Mouse (Mus musculus): Measurements from ENCODE around the gene Cdc42bpa. TPM values are rescaled to one million over a fixed set of nuclear protein-coding genes. Genes with fewer than 3 reads are reported as not detected.

The Cdc42bpa gene
- polyA plus RNA-seq, 1 experiment from 2014 or later, result 33.6 TPM

- H3K9me3 ChIP-seq (ENCODE audit: control insufficient read depth, low read length), result no peaks in the 10 kb centered on the region
- no peaks in the 10 kb centered on the region for H3K4me1 ChIP-seq (ENCODE audit: control insufficient read depth, insufficient read depth, low read length)
- H3K27me3 ChIP-seq (ENCODE audit: control insufficient read depth, insufficient read depth, low read length), result no peaks in the 10 kb centered on the region
- H3K36me3 ChIP-seq (ENCODE audit: control insufficient read depth, insufficient read depth, low read length), result 0 out of 2 replicates have a peak, but pooled peaks cover 4% of the 10 kb centered on the region
- H3K27ac ChIP-seq (ENCODE audit: low read depth, low read length), result no peak overlapping the region
- H3K9ac ChIP-seq (replicated peaks; ENCODE audit: low read depth, low read length), result no peak overlapping the region
- no peak overlapping the region for H3K4me3 ChIP-seq (ENCODE audit: low read depth, low read length)
- ATAC-seq (ENCODE audit: low read depth), result no peak
- no peak overlapping the region for H3K4me2 ChIP-seq (ENCODE audit: low read depth, low read length)
- WGBS, result 91% methylated on average over 5 of the region's 5 CpGs
These were observed 168.0 kb downstream of the Cdc42bpa start for GRCm38 (mm10) chr1:180128077-180128792.

GRCm38 (mm10) chr1:180131402-180131801 lies 171.1 kb downstream of the Cdc42bpa start:
- ATAC-seq (ENCODE audit: low read depth), result no peak
- H3K27me3 ChIP-seq (ENCODE audit: control insufficient read depth, insufficient read depth, low read length), result no peaks in the 10 kb centered on the region
- H3K4me3 ChIP-seq (ENCODE audit: low read depth, low read length), result no peak overlapping the region
- H3K27ac ChIP-seq (ENCODE audit: low read depth, low read length), result no peak overlapping the region
- WGBS, result 61% methylated on average over 3 of the region's 3 CpGs
- H3K9ac ChIP-seq (replicated peaks; ENCODE audit: low read depth, low read length), result no peak overlapping the region
- no peaks in the 10 kb centered on the region for H3K9me3 ChIP-seq (ENCODE audit: control insufficient read depth, low read length)
- H3K4me1 ChIP-seq (ENCODE audit: control insufficient read depth, insufficient read depth, low read length), result no peaks in the 10 kb centered on the region
- H3K36me3 ChIP-seq (ENCODE audit: control insufficient read depth, insufficient read depth, low read length), result no peaks in the 10 kb centered on the region
- H3K4me2 ChIP-seq (ENCODE audit: low read depth, low read length), result no peak overlapping the region

GRCm38 (mm10) chr1:180132187-180132586 lies 171.9 kb downstream of the Cdc42bpa start:
- H3K4me1 ChIP-seq (ENCODE audit: control insufficient read depth, insufficient read depth, low read length), result no peaks in the 10 kb centered on the region
- H3K27me3 ChIP-seq (ENCODE audit: control insufficient read depth, insufficient read depth, low read length), result no peaks in the 10 kb centered on the region
- H3K4me3 ChIP-seq (ENCODE audit: low read depth, low read length), result no peak overlapping the region
- WGBS, result 97% methylated on average over 4 of the region's 4 CpGs
- H3K4me2 ChIP-seq (ENCODE audit: low read depth, low read length), result no peak overlapping the region
- no peaks in the 10 kb centered on the region for H3K9me3 ChIP-seq (ENCODE audit: control insufficient read depth, low read length)
- no peak overlapping the region for H3K9ac ChIP-seq (replicated peaks; ENCODE audit: low read depth, low read length)
- H3K36me3 ChIP-seq (ENCODE audit: control insufficient read depth, insufficient read depth, low read length), result peaks cover 6% of the 10 kb centered on the region; the same call in 1 of the 2 replicates
- no peak for ATAC-seq (ENCODE audit: low read depth)
- H3K27ac ChIP-seq (ENCODE audit: low read depth, low read length), result no peak overlapping the region

- H3K27me3 ChIP-seq (ENCODE audit: control insufficient read depth, insufficient read depth, low read length), result no peaks in the 10 kb centered on the region
- H3K4me3 ChIP-seq (ENCODE audit: low read depth, low read length), result no peak overlapping the region
- H3K9me3 ChIP-seq (ENCODE audit: control insufficient read depth, low read length), result no peaks in the 10 kb centered on the region
- no peak overlapping the region for H3K9ac ChIP-seq (replicated peaks; ENCODE audit: low read depth, low read length)
- H3K36me3 ChIP-seq (ENCODE audit: control insufficient read depth, insufficient read depth, low read length), result peaks cover 24% of the 10 kb centered on the region; the same call in 1 of the 2 replicates
- 87% methylated on average over 4 of the region's 4 CpGs for WGBS
- H3K4me2 ChIP-seq (ENCODE audit: low read depth, low read length), result no peak overlapping the region
- H3K27ac ChIP-seq (ENCODE audit: low read depth, low read length), result no peak overlapping the region
- no peak for ATAC-seq (ENCODE audit: low read depth)
- H3K4me1 ChIP-seq (ENCODE audit: control insufficient read depth, insufficient read depth, low read length), result no peaks in the 10 kb centered on the region
These were observed 178.9 kb downstream of the Cdc42bpa start for GRCm38 (mm10) chr1:180139158-180139557.

- ATAC-seq (ENCODE audit: low read depth), result no peak
- Histone ChIP-seq H3K36me3 (ENCODE audit: control insufficient read depth, insufficient read depth, low read length) (peaks cover 30% of the 10 kb centered on the region), H3K27ac (ENCODE audit: low read depth, low read length) (no peak overlapping the region), H3K27me3 (ENCODE audit: control insufficient read depth, insufficient read depth, low read length) (no peaks in the 10 kb centered on the region), H3K4me3 (ENCODE audit: low read depth, low read length) (no peak overlapping the region), H3K9me3 (ENCODE audit: control insufficient read depth, low read length) (no peaks in the 10 kb centered on the region), H3K9ac (replicated peaks; ENCODE audit: low read depth, low read length) (no peak overlapping the region), H3K4me1 (ENCODE audit: control insufficient read depth, insufficient read depth, low read length) (no peaks in the 10 kb centered on the region), H3K4me2 (ENCODE audit: low read depth, low read length) (no peak overlapping the region)
- 90% methylated on average over 2 of the region's 2 CpGs for WGBS
These were observed 180.7 kb downstream of the Cdc42bpa start for GRCm38 (mm10) chr1:180140970-180141369.

- no peak overlapping the region for H3K27ac ChIP-seq (ENCODE audit: low read depth, low read length)
- WGBS, result 82% methylated on average over 4 of the region's 4 CpGs
- no peak overlapping the region for H3K4me2 ChIP-seq (ENCODE audit: low read depth, low read length)
- H3K9ac ChIP-seq (replicated peaks; ENCODE audit: low read depth, low read length), result no peak overlapping the region
- H3K9me3 ChIP-seq (ENCODE audit: control insufficient read depth, low read length), result no peaks in the 10 kb centered on the region
- no peaks in the 10 kb centered on the region for H3K4me1 ChIP-seq (ENCODE audit: control insufficient read depth, insufficient read depth, low read length)
- H3K4me3 ChIP-seq (ENCODE audit: low read depth, low read length), result no peak overlapping the region
- H3K36me3 ChIP-seq (ENCODE audit: control insufficient read depth, insufficient read depth, low read length), result peaks cover 27% of the 10 kb centered on the region
- ATAC-seq (ENCODE audit: low read depth), result no peak
- H3K27me3 ChIP-seq (ENCODE audit: control insufficient read depth, insufficient read depth, low read length), result no peaks in the 10 kb centered on the region
These were observed 187.8 kb downstream of the Cdc42bpa start for GRCm38 (mm10) chr1:180148036-180148435.

GRCm38 (mm10) chr1:180148563-180148962 lies 188.3 kb downstream of the Cdc42bpa start:
- Histone ChIP-seq H3K9me3 (ENCODE audit: control insufficient read depth, low read length) (no peaks in the 10 kb centered on the region), H3K4me3 (ENCODE audit: low read depth, low read length) (no peak overlapping the region), H3K36me3 (ENCODE audit: control insufficient read depth, insufficient read depth, low read length) (peaks cover 27% of the 10 kb centered on the region), H3K27me3 (ENCODE audit: control insufficient read depth, insufficient read depth, low read length) (no peaks in the 10 kb centered on the region), H3K4me2 (ENCODE audit: low read depth, low read length) (no peak overlapping the region), H3K27ac (ENCODE audit: low read depth, low read length) (no peak overlapping the region), H3K4me1 (ENCODE audit: control insufficient read depth, insufficient read depth, low read length) (no peaks in the 10 kb centered on the region), H3K9ac (replicated peaks; ENCODE audit: low read depth, low read length) (no peak overlapping the region)
- ATAC-seq (ENCODE audit: low read depth), result no peak
- WGBS, result 95% methylated on average over 4 of the region's 4 CpGs

GRCm38 (mm10) chr1:180151191-180151590 lies 190.9 kb downstream of the Cdc42bpa start:
- no peak overlapping the region for H3K9ac ChIP-seq (replicated peaks; ENCODE audit: low read depth, low read length)
- H3K9me3 ChIP-seq (ENCODE audit: control insufficient read depth, low read length), result no peaks in the 10 kb centered on the region
- H3K4me1 ChIP-seq (ENCODE audit: control insufficient read depth, insufficient read depth, low read length), result no peaks in the 10 kb centered on the region
- H3K4me3 ChIP-seq (ENCODE audit: low read depth, low read length), result no peak overlapping the region
- peaks cover 21% of the 10 kb centered on the region for H3K36me3 ChIP-seq (ENCODE audit: control insufficient read depth, insufficient read depth, low read length)
- no peak overlapping the region for H3K4me2 ChIP-seq (ENCODE audit: low read depth, low read length)
- ATAC-seq (ENCODE audit: low read depth), result no peak
- H3K27me3 ChIP-seq (ENCODE audit: control insufficient read depth, insufficient read depth, low read length), result no peaks in the 10 kb centered on the region
- WGBS, result 84% methylated on average over 8 of the region's 8 CpGs
- H3K27ac ChIP-seq (ENCODE audit: low read depth, low read length), result no peak overlapping the region

GRCm38 (mm10) chr1:180158648-180159047 lies 198.4 kb downstream of the Cdc42bpa start:
- Histone ChIP-seq H3K9me3 (ENCODE audit: control insufficient read depth, low read length) (no peaks in the 10 kb centered on the region), H3K4me1 (ENCODE audit: control insufficient read depth, insufficient read depth, low read length) (no peaks in the 10 kb centered on the region), H3K27me3 (ENCODE audit: control insufficient read depth, insufficient read depth, low read length) (no peaks in the 10 kb centered on the region), H3K4me3 (ENCODE audit: low read depth, low read length) (no peak overlapping the region), H3K27ac (ENCODE audit: low read depth, low read length) (no peak overlapping the region), H3K36me3 (ENCODE audit: control insufficient read depth, insufficient read depth, low read length) (peaks cover 26% of the 10 kb centered on the region; the same call in 1 of the 2 replicates), H3K9ac (replicated peaks; ENCODE audit: low read depth, low read length) (no peak overlapping the region), H3K4me2 (ENCODE audit: low read depth, low read length) (no peak overlapping the region)
- WGBS, result 88% methylated on average over 2 of the region's 2 CpGs
- no peak for ATAC-seq (ENCODE audit: low read depth)

Data from neural tube, embryonic 14.5 days (tissue).